ENCODE assay signal across 15 mouse cellular contexts in genomic region chr3:18906210-18906609, GRCm38 (mm10).
"Had no signal": no experiment of that assay in that cellular context is flagged by ENCODE, and none has a peak within 500 bp of the region (broad histone marks: within the 10 kb centered on the region; RNA-seq: fewer than 3 reads in every experiment).

No protein-coding gene starts in this region.

- H3K27me3 ChIP-seq: limb, embryonic 12.5 days; midbrain, embryonic 13.5 days; neural tube, embryonic 12.5 days had no signal

- H3K4me3 ChIP-seq: limb, embryonic 12.5 days; midbrain, embryonic 13.5 days; neural tube, embryonic 12.5 days had no signal

- H3K9me3 ChIP-seq: limb, embryonic 12.5 days; midbrain, embryonic 13.5 days; neural tube, embryonic 12.5 days had no signal

- H3K36me3 ChIP-seq: limb, embryonic 12.5 days; midbrain, embryonic 13.5 days; neural tube, embryonic 12.5 days had no signal

- H3K4me1 ChIP-seq: limb, embryonic 12.5 days; midbrain, embryonic 13.5 days; neural tube, embryonic 12.5 days had no signal

- H3K4me2 ChIP-seq: limb, embryonic 12.5 days; midbrain, embryonic 13.5 days; neural tube, embryonic 12.5 days had no signal

- H3K9ac ChIP-seq: limb, embryonic 12.5 days; liver, embryonic 14.5 days; midbrain, embryonic 13.5 days; neural tube, embryonic 12.5 days had no signal

- ATAC-seq: lung, postnatal 0 days; midbrain, embryonic 13.5 days had no signal

- H3K27ac ChIP-seq: kidney, postnatal 0 days; limb, embryonic 12.5 days; liver, embryonic 14.5 days; midbrain, embryonic 13.5 days; neural tube, embryonic 12.5 days; stomach, postnatal 0 days had no signal

- DNase-seq: kidney, adult 11 months; kidney, adult 9 months; kidney, postnatal 36 days; liver; lung, adult 2 months; lung, postnatal 36 days; thymus, adult 18-20 months; thymus, postnatal 14 days had no signal
